Mouse (Mus musculus) liver, embryonic 15.5 days (tissue): Measurements from ENCODE around the gene Gm28047. TPM values are rescaled to one million over a fixed set of nuclear protein-coding genes. Genes with fewer than 3 reads are reported as not detected.

Experiments
- ATAC-seq: fragments of 200-750 bp; cut with Nextera tagmentation; 2 replicates; pipeline ENCODE4 v1.8.0; 2017; ENCODE audit warnings: moderate number of reproducible peaks, mild to moderate bottlenecking, moderate library complexity; ENCODE audit not compliant: insufficient read depth
- H3K27ac ChIP-seq: fragments of 300-500 bp; sonication (generic); replicated peaks from 2 replicates; pipeline ENCODE4 v1.5.1; 2015; ENCODE audit warnings: mild to moderate bottlenecking, inconsistent platforms
- H3K27me3 ChIP-seq: fragments of 300-500 bp; sonication (generic); 2 replicates; pipeline ENCODE4 v1.6.1; 2015; ENCODE audit warnings: mild to moderate bottlenecking, inconsistent platforms
- H3K36me3 ChIP-seq: fragments of 300-500 bp; sonication (generic); replicated peaks from 2 replicates; pipeline ENCODE4 v1.6.1; 2015; ENCODE audit warnings: moderate library complexity, mild to moderate bottlenecking, inconsistent platforms
- H3K4me1 ChIP-seq: fragments of 300-500 bp; sonication (generic); replicated peaks from 2 replicates; pipeline ENCODE4 v1.6.1; 2015; ENCODE audit warnings: inconsistent platforms
- H3K4me2 ChIP-seq: fragments of 300-500 bp; sonication (generic); 2 replicates; pipeline ENCODE4 v1.6.1; 2015; ENCODE audit warnings: moderate library complexity, mild to moderate bottlenecking, inconsistent platforms
- H3K4me3 ChIP-seq: fragments of 300-500 bp; sonication (generic); replicated peaks from 2 replicates; pipeline ENCODE4 v1.5.1; 2015; ENCODE audit warnings: mild to moderate bottlenecking, inconsistent platforms
- H3K9ac ChIP-seq: fragments of 300-500 bp; sonication (generic); 2 replicates; pipeline ENCODE4 v1.6.1; 2015; ENCODE audit warnings: moderate library complexity, mild to moderate bottlenecking, inconsistent platforms
- H3K9me3 ChIP-seq: fragments of 300-500 bp; sonication (generic); replicated peaks from 2 replicates; pipeline ENCODE4 v1.6.1; 2016; ENCODE audit warnings: inconsistent platforms
- WGBS: fragments of 180-500 bp; shearing (Covaris S2); methylation state at CpG from one replicate; pipeline ENCODE4 v1.1.7; 2015; ENCODE audit warnings: mixed read lengths; ENCODE audit not compliant: insufficient replicate concordance; 5-methylcytosine and 5-hydroxymethylcytosine counted together
- microRNA counts: library from miRNA; unstranded; fragments of <30 nt; microRNA quantifications from one replicate; lab custom pipeline; 2016
- microRNA-seq: library from miRNA; unstranded; fragments of <30 nt; microRNA quantifications from one replicate; pipeline ENCODE4, GENCODE M21; 2016
- polyA plus RNA-seq: library from polyadenylated mRNA; unstranded; fragments of >200 nt; fragmentation: Nextera tagmentation; extraction: Ambion mirVana; gene quantifications from 2 replicates; pipeline ENCODE4 v1.2.1, GENCODE M21; 2015

Gm28047 gene
- polyA plus RNA-seq, 1 experiment from 2014 or later: not detected

DNA sequence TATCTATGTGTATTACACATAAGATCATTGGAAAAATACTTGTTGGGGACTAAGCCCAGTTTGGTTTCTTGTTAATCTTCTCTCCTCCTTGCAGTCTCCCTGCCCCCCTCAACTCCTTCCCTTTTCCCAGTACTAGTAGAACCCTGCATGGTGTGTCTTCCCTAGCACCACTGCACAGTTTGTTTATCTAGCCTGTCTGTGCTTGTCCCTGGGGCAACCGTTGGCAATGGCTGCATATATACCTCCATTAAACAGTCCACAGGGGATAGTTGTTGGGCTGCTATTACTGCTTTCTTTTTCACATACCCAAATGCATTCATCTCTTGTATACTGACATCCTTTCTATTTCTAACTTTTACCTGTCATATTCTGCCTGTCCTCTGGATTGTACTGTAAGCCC, 137.2 kb downstream of the Gm28047 start:
- Histone ChIP-seq H3K4me2 (no peak overlapping the region), H3K27me3 (no peaks in the 10 kb centered on the region), H3K4me3 (no peak overlapping the region), H3K4me1 (no peaks in the 10 kb centered on the region), H3K9ac (no peak overlapping the region), H3K36me3 (peaks cover 88% of the 10 kb centered on the region), H3K9me3 (no peaks in the 10 kb centered on the region), H3K27ac (no peak overlapping the region)
- WGBS: 59% methylated on average over 1 of the region's 1 CpGs
- no peak for ATAC-seq

DNA sequence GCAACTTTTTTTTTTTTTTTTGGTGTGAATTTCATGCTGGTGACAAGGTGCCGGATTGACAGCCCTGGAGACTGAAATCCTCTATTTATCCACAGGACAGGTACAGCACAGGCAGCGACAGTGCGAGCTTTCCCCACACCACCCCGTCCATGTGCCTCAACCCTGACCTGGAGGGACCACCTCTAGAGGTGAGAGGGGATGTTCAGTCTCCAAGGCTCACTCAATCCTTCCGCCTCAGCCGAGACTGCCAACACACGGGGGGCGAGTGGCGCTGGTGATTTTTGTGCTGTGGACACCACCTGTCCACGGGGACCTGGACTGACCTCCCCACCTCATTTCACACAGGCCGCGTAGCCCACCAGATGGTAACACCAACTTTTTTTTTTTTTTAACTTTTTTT, 139.0 kb downstream of the Gm28047 start:
- no peak overlapping the region for H3K9ac ChIP-seq
- no peak overlapping the region for H3K4me2 ChIP-seq
- H3K27ac ChIP-seq: no peak overlapping the region
- no peaks in the 10 kb centered on the region for H3K4me1 ChIP-seq
- H3K27me3 ChIP-seq: no peaks in the 10 kb centered on the region
- H3K4me3 ChIP-seq: no peak overlapping the region
- ATAC-seq: no peak
- 89% methylated on average over 12 of the region's 12 CpGs for WGBS
- H3K9me3 ChIP-seq: no peaks in the 10 kb centered on the region
- peaks cover 92% of the 10 kb centered on the region for H3K36me3 ChIP-seq

- Histone ChIP-seq H3K4me1 (no peaks in the 10 kb centered on the region), H3K27ac (no peak overlapping the region), H3K36me3 (peaks cover 91% of the 10 kb centered on the region), H3K9ac (no peak overlapping the region), H3K27me3 (no peaks in the 10 kb centered on the region), H3K4me3 (no peak overlapping the region), H3K4me2 (no peak overlapping the region), H3K9me3 (no peaks in the 10 kb centered on the region)
- 92% methylated on average over 3 of the region's 3 CpGs for WGBS
- ATAC-seq: no peak
Observed at GRCm38 (mm10) chr15:102483136-102483535, 141.7 kb downstream of the Gm28047 start.

GRCm38 (mm10) chr15:102474520-102474919, 150.3 kb downstream of the Gm28047 start:
- Histone ChIP-seq H3K4me1 (peaks cover 18% of the 10 kb centered on the region), H3K27me3 (no peaks in the 10 kb centered on the region), H3K4me3 (no peak overlapping the region), H3K4me2 (no peak overlapping the region), H3K36me3 (peaks cover 63% of the 10 kb centered on the region), H3K27ac (no peak overlapping the region), H3K9ac (no peak overlapping the region), H3K9me3 (no peaks in the 10 kb centered on the region)
- 86% methylated on average over 2 of the region's 2 CpGs for WGBS
- no peak for ATAC-seq

MicroRNA genes within 50 kb of the gene (microRNA counts, 519-probe panel; counts per million panel counts)
- microRNA mmu-miR-688 (lab: Ali Mortazavi, UCI): 1,697 counts per million, percentile 13 among the panel's probes with 10 or more counts

Small RNAs within 50 kb of the gene (microRNA-seq; reads per million reads assigned to microRNA genes)
- gene Mir688: not detected

Other genes with a start within 250 kb of the Gm28047 start
- gene Sp1, start 218.9 kb downstream of the Gm28047 start, polyA plus RNA-seq: 3.5 and 3.7 TPM in 2 replicates
- gene Amhr2, start 179.7 kb downstream of the Gm28047 start, polyA plus RNA-seq: 0.08 and 0.10 TPM in 2 replicates
- 106 and 115 TPM in 2 replicates for gene Prr13, start 166.0 kb downstream of the Gm28047 start, polyA plus RNA-seq
- gene Pcbp2, start 154.5 kb downstream of the Gm28047 start, polyA plus RNA-seq: 64.1 and 73.9 TPM in 2 replicates
- not detected in 2 replicates for gene Gm10337, start 121.3 kb downstream of the Gm28047 start, polyA plus RNA-seq
- gene Map3k12, start 108.0 kb downstream of the Gm28047 start, polyA plus RNA-seq: 1.5 TPM in 2 replicates
- 42.0 and 46.8 TPM in 2 replicates for gene Tarbp2, start 106.9 kb downstream of the Gm28047 start, polyA plus RNA-seq
- gene Npff, start 100.1 kb downstream of the Gm28047 start, polyA plus RNA-seq: 0.63 and 1.1 TPM in 2 replicates
- 8.8 and 10.5 TPM in 2 replicates for gene Atf7, start 397 bp upstream of the Gm28047 start, polyA plus RNA-seq
- 26.9 and 29.4 TPM in 2 replicates for gene Atp5g2, start 47.3 kb upstream of the Gm28047 start, polyA plus RNA-seq
- gene Calcoco1, start 97.1 kb upstream of the Gm28047 start, polyA plus RNA-seq: 12.8 and 14.5 TPM in 2 replicates